Mouse (Mus musculus) forebrain, postnatal 0 days (tissue): Measurements from ENCODE around the gene Nabp2. TPM values are rescaled to one million over a fixed set of nuclear protein-coding genes. Genes with fewer than 3 reads are reported as not detected.
A peak's percentile ranks its signal among the peaks of the same experiment; 100 is the strongest.

ENCODE experiments used
- ATAC-seq: fragments of 200-750 bp; cut with Nextera tagmentation; 2 replicates; pipeline ENCODE4 v1.8.0; 2017; ENCODE audit warnings: mild to moderate bottlenecking, moderate library complexity
- DNase-seq: peaks from one replicate; pipeline ENCODE4 v3.0.0-alpha.2; 2015
- H3K27ac ChIP-seq: fragments of 300-500 bp; sonication (generic); 2 replicates; pipeline ENCODE4 v1.5.1; 2014; ENCODE audit warnings: low read depth, mild to moderate bottlenecking, antibody characterized with exemption, low read length, moderate library complexity, mixed read lengths
- H3K27me3 ChIP-seq: fragments of 300-500 bp; sonication (generic); 2 replicates; pipeline ENCODE4 v1.6.1; 2014; ENCODE audit warnings: mild to moderate bottlenecking, low read length, mixed read lengths; ENCODE audit not compliant: insufficient read depth
- H3K36me3 ChIP-seq: fragments of 300-500 bp; sonication (generic); 2 replicates; pipeline ENCODE4 v1.6.1; 2014; ENCODE audit warnings: mild to moderate bottlenecking, moderate library complexity; ENCODE audit not compliant: insufficient read depth
- H3K4me1 ChIP-seq: fragments of 300-500 bp; sonication (generic); 2 replicates; pipeline ENCODE4 v1.6.1; 2014; ENCODE audit warnings: antibody characterized with exemption; ENCODE audit not compliant: insufficient read depth
- H3K4me2 ChIP-seq: fragments of 300-500 bp; sonication (generic); 2 replicates; pipeline ENCODE4 v1.6.1; 2014; ENCODE audit warnings: low read depth, mild to moderate bottlenecking, moderate library complexity
- H3K4me3 ChIP-seq: fragments of 300-500 bp; sonication (generic); 2 replicates; pipeline ENCODE4 v1.5.1; 2014; ENCODE audit warnings: low read depth, low read length, mixed read lengths
- H3K9ac ChIP-seq: fragments of 300-500 bp; sonication (generic); 2 replicates; pipeline ENCODE4 v1.6.1; 2014; ENCODE audit warnings: mild to moderate bottlenecking
- H3K9me3 ChIP-seq: fragments of 300-500 bp; sonication (generic); 2 replicates; pipeline ENCODE4 v1.6.1; 2016; ENCODE audit warnings: low read length
- CTCF ChIP-seq: sonication (generic); IDR thresholded peaks from 2 replicates; pipeline ENCODE4 v1.5.1; 2016; ENCODE audit warnings: antibody characterized with exemption, control low read depth, low read depth
- WGBS: fragments of 180-500 bp; shearing (Covaris S2); extraction: QIAGEN DNeasy Blood & Tissue Kit; methylation state at CpG from one replicate; pipeline ENCODE4 v1.1.7; 2014; 5-methylcytosine and 5-hydroxymethylcytosine counted together
- polyA plus RNA-seq: library from polyadenylated mRNA; unstranded; fragments of >200 nt; fragmentation: Nextera tagmentation; extraction: Ambion mirVana; gene quantifications from 2 replicates; pipeline ENCODE4 v1.2.1, GENCODE M21; 2015
- total RNA-seq: library from RNA; depleted of rRNA; stranded (reverse); fragments of >200 nt; gene quantifications from 2 replicates; pipeline ENCODE4 v1.2.3, GENCODE M21; 2014

The Nabp2 gene
- total and polyA plus RNA-seq, 2 experiments from 2014 or later, result 90.1 to 159 TPM

- Histone ChIP-seq H3K9ac (0 out of 2 replicates have a peak overlapping the region, but pooled peaks have one; percentile 31), H3K4me3 (no peak overlapping the region), H3K27ac (no peak overlapping the region), H3K4me1 (no peaks in the 10 kb centered on the region), H3K4me2 (peak overlapping the region; percentile 34; the same call in 1 of the 2 replicates), H3K27me3 (no peaks in the 10 kb centered on the region), H3K9me3 (no peaks in the 10 kb centered on the region), H3K36me3 (no peaks in the 10 kb centered on the region)
- peak; percentile 32; the same call in 1 of the 2 replicates for ATAC-seq
- 3% methylated on average over 6 of the region's 6 CpGs for WGBS
- peak; percentile 77 for TF ChIP-seq CTCF
- DNase-seq, result peak; percentile 91
Observed at GRCm38 (mm10) chr10:128455280-128455679, 44.0 kb upstream of the Nabp2 start.

DNA sequence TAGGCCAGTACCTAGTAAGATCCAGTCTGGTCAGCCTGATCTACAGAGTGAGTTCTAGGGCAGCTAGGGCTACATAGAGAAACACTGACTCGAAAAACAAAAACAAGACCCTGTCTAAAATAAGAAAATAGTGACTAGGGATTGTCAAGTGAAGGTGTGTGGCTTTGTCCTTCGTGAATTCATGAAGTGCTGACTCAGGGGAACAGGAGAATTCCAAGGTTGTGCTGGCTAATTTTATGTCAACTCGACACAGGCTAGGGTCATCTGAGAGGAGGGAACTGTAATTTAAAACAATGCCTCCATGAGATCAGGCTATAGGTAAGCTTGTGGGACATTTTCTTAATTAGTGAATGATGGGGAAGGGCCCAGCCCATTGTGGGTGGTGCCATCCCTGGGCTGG lies 43.2 kb upstream of the Nabp2 start:
- Histone ChIP-seq H3K4me1 (no peaks in the 10 kb centered on the region), H3K4me2 (no peak overlapping the region), H3K27ac (no peak overlapping the region), H3K9ac (no peak overlapping the region), H3K36me3 (no peaks in the 10 kb centered on the region), H3K27me3 (no peaks in the 10 kb centered on the region), H3K9me3 (no peaks in the 10 kb centered on the region), H3K4me3 (no peak overlapping the region)
- TF ChIP-seq CTCF, result no peak
- no peak for DNase-seq
- 89% methylated on average over 3 of the region's 3 CpGs for WGBS
- no peak for ATAC-seq

DNA sequence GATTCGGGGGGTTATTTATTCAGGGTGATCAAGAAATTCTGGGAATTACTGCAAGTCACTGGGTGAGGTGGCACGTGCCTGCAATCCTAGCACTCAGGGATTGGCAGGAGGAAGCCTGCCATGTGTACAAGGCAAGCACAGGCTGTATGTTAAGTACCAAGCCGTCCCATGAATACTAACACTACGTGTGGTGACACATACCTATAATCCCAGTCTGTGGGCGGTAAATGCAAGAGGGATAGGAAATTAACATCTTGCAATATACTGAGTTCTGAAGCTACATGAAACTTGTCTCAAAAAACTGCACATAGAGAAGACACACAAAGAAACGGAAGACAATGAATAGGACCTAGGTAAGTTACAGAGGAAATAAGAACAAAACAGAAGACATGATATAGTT lies 39.7 kb upstream of the Nabp2 start:
- no peak for ATAC-seq
- Histone ChIP-seq H3K27me3 (no peaks in the 10 kb centered on the region), H3K4me1 (no peaks in the 10 kb centered on the region), H3K9me3 (no peaks in the 10 kb centered on the region), H3K27ac (no peak overlapping the region), H3K36me3 (no peaks in the 10 kb centered on the region), H3K9ac (no peak overlapping the region), H3K4me3 (no peak overlapping the region), H3K4me2 (no peak overlapping the region)
- no peak for TF ChIP-seq CTCF
- WGBS, result 76% methylated on average over 6 of the region's 6 CpGs
- DNase-seq, result no peak

DNA sequence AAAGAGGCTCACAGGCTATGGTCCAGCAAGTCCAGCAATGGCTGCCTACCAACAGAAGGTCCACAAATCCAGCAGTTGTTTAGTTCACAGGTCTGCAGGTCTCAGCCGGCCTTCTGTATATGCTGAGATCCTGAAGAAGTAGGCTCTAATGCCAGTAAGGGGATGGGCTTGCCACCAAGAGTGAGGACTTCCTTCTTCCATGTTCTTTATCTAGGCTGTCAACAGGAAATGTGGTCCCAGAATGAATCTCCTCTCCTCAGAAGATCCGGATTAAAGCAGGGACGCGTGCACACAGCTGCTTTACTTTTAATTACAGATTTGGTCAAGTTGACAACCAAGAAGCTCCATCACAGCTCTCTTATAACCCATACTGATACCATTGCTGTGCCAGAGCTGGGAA lies 34.1 kb upstream of the Nabp2 start:
- Histone ChIP-seq H3K9me3 (no peaks in the 10 kb centered on the region), H3K4me2 (no peak overlapping the region), H3K36me3 (peaks cover 13% of the 10 kb centered on the region; the same call in 1 of the 2 replicates), H3K27ac (no peak overlapping the region), H3K4me1 (no peaks in the 10 kb centered on the region), H3K27me3 (no peaks in the 10 kb centered on the region), H3K4me3 (no peak overlapping the region), H3K9ac (no peak overlapping the region)
- WGBS, result 84% methylated on average over 4 of the region's 4 CpGs
- TF ChIP-seq CTCF, result no peak
- DNase-seq, result no peak
- ATAC-seq, result no peak

GRCm38 (mm10) chr10:128444354-128444753 lies 33.1 kb upstream of the Nabp2 start:
- Histone ChIP-seq H3K9ac (no peak overlapping the region), H3K27ac (no peak overlapping the region), H3K9me3 (no peaks in the 10 kb centered on the region), H3K27me3 (no peaks in the 10 kb centered on the region), H3K4me3 (no peak overlapping the region), H3K4me2 (no peak overlapping the region), H3K36me3 (peaks cover 24% of the 10 kb centered on the region), H3K4me1 (no peaks in the 10 kb centered on the region)
- no peak for DNase-seq
- no peak for TF ChIP-seq CTCF
- WGBS, result 71% methylated on average over 6 of the region's 6 CpGs
- no peak for ATAC-seq

DNA sequence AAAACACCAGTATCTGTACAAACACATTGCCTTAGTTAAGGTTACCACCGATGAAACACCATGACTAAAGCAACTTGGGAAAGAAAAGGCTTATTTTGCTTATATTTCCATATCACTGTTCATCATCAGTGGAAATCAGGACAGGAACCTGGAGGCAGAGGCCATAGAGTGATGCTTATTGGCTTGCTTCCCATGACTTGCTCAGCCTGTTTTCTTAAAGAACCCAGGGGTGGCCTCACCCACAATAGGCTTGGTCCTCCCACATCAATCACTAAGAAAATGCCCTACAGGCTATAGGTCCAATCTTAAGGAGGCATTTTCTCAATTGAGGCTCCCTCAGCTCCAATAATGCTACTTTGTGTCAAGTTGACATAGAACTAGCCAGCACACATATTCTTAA lies 31.4 kb upstream of the Nabp2 start:
- DNase-seq (no peak), ATAC-seq (no peak)
- no peak for TF ChIP-seq CTCF
- peaks cover 40% of the 10 kb centered on the region for H3K36me3 ChIP-seq
- no peak overlapping the region for H3K4me2 ChIP-seq
- no peaks in the 10 kb centered on the region for H3K4me1 ChIP-seq
- 96% methylated on average over 1 of the region's 1 CpGs for WGBS
- no peaks in the 10 kb centered on the region for H3K27me3 ChIP-seq
- no peak overlapping the region for H3K9ac ChIP-seq
- no peak overlapping the region for H3K4me3 ChIP-seq
- no peaks in the 10 kb centered on the region for H3K9me3 ChIP-seq
- no peak overlapping the region for H3K27ac ChIP-seq

DNA sequence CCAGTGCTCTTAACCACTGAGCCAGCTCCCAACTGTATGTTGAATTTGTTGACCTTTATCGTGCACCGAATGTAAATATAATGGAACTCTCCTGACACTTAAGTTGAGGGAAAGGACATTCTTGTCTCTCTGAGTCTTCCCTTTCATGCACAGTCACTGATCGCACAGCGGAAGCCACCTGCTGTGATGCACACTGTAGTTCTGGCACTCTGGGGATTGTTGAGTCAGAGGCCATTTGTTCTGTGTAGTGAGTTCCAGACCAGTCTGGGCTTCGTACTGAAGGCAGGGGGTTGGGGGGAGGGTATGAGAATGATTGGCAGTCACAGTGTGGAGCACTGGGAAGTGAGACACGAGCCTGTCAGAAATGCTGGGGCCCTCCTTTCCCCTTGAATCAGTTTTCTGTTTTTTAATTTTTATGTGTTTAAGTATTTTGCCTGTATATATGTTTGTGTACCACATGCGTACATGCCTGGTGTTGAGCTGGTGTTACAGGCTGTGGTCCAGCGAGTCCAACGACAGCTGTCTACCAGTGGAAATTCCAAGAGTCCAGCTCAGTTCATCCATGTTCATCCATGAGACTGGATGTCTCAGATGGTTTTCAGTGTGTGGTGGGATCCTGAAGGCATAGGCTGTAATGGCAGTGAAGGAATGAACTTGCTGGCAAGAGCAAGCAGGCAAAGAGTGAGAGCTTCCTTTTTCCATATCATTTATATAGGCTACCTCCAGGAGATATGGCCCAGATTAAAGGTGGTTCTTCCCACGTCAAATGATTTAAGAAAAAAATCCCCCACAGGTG lies 30.2 kb upstream of the Nabp2 start:
- TF ChIP-seq CTCF, result no peak
- no peak for ATAC-seq
- peaks cover 52% of the 10 kb centered on the region for H3K36me3 ChIP-seq

More for the DNA sequence above, 30.2 kb upstream of the Nabp2 start:
- Histone ChIP-seq H3K27me3 (no peaks in the 10 kb centered on the region), H3K9ac (no peak overlapping the region), H3K9me3 (no peaks in the 10 kb centered on the region), H3K4me1 (no peaks in the 10 kb centered on the region), H3K27ac (no peak overlapping the region), H3K4me3 (no peak overlapping the region), H3K4me2 (no peak overlapping the region)
- DNase-seq, result no peak
- 79% methylated on average over 10 of the region's 10 CpGs for WGBS
